Mouse (Mus musculus) neural tube, embryonic 14.5 days (tissue): ENCODE results near the gene Cd276. TPM values are rescaled to one million over a fixed set of nuclear protein-coding genes. Genes with fewer than 3 reads are reported as not detected.

ENCODE experiments used
- ATAC-seq: fragments of 200-750 bp; cut with Nextera tagmentation; 2 replicates; pipeline ENCODE4 v1.8.0; 2017; ENCODE audit warnings: low read depth, mild to moderate bottlenecking, moderate TSS enrichment, moderate library complexity
- H3K27ac ChIP-seq: fragments of 300-500 bp; sonication (generic); 2 replicates; pipeline ENCODE4 v1.5.1; 2014; ENCODE audit warnings: low read depth, mild to moderate bottlenecking, control low read depth, low read length, moderate library complexity, mixed read lengths
- H3K27me3 ChIP-seq: fragments of 300-500 bp; sonication (generic); 2 replicates; pipeline ENCODE4 v1.6.1; 2014; ENCODE audit warnings: low read length; ENCODE audit not compliant: control insufficient read depth, insufficient read depth
- H3K36me3 ChIP-seq: fragments of 300-500 bp; sonication (generic); 2 replicates; pipeline ENCODE4 v1.6.1; 2014; ENCODE audit warnings: low read length, mixed read lengths; ENCODE audit not compliant: control insufficient read depth, insufficient read depth
- H3K4me1 ChIP-seq: fragments of 300-500 bp; sonication (generic); 2 replicates; pipeline ENCODE4 v1.6.1; 2014; ENCODE audit warnings: low read length; ENCODE audit not compliant: control insufficient read depth, insufficient read depth
- H3K4me2 ChIP-seq: fragments of 300-500 bp; sonication (generic); 2 replicates; pipeline ENCODE4 v1.6.1; 2014; ENCODE audit warnings: mild to moderate bottlenecking, low read depth, low read length, control low read depth
- H3K4me3 ChIP-seq: fragments of 300-500 bp; sonication (generic); 2 replicates; pipeline ENCODE4 v1.5.1; 2014; ENCODE audit warnings: low read depth, low read length, control low read depth, mixed read lengths
- H3K9ac ChIP-seq: fragments of 300-500 bp; sonication (generic); replicated peaks from 2 replicates; pipeline ENCODE4 v1.6.1; 2014; ENCODE audit warnings: low read depth, mild to moderate bottlenecking, control low read depth, low read length, mixed read lengths
- H3K9me3 ChIP-seq: fragments of 300-500 bp; sonication (generic); 2 replicates; pipeline ENCODE4 v1.6.1; 2016; ENCODE audit warnings: low read length; ENCODE audit not compliant: control insufficient read depth
- WGBS: fragments of 180-500 bp; shearing (Covaris S2); extraction: QIAGEN DNeasy Blood & Tissue Kit; methylation state at CpG from one replicate; pipeline ENCODE4 v1.1.7; 2014; 5-methylcytosine and 5-hydroxymethylcytosine counted together
- polyA plus RNA-seq: library from polyadenylated mRNA; unstranded; fragments of >200 nt; fragmentation: Nextera tagmentation; extraction: Ambion mirVana; gene quantifications from 2 replicates; pipeline ENCODE4 v1.2.1, GENCODE M21; 2014

Gene Cd276
- polyA plus RNA-seq, 1 experiment from 2014 or later: 36.0 TPM

GRCm38 (mm10) chr9:58527841-58528240 is 27.4 kb downstream of the Cd276 start:
- Histone ChIP-seq H3K9me3 (no peaks in the 10 kb centered on the region), H3K27me3 (no peaks in the 10 kb centered on the region), H3K4me3 (no peak overlapping the region), H3K4me1 (no peaks in the 10 kb centered on the region), H3K4me2 (no peak overlapping the region), H3K27ac (no peak overlapping the region), H3K36me3 (peaks cover 34% of the 10 kb centered on the region), H3K9ac (no peak overlapping the region)
- ATAC-seq: no peak
- 42% methylated on average over 4 of the region's 4 CpGs for WGBS

GRCm38 (mm10) chr9:58525108-58525507 is 30.1 kb downstream of the Cd276 start:
- H3K4me3 ChIP-seq: no peak overlapping the region
- H3K27ac ChIP-seq: no peak overlapping the region
- WGBS: 92% methylated on average over 4 of the region's 4 CpGs
- H3K9ac ChIP-seq: no peak overlapping the region
- ATAC-seq: no peak
- peaks cover 29% of the 10 kb centered on the region for H3K36me3 ChIP-seq
- no peaks in the 10 kb centered on the region for H3K4me1 ChIP-seq
- H3K9me3 ChIP-seq: no peaks in the 10 kb centered on the region
- H3K27me3 ChIP-seq: no peaks in the 10 kb centered on the region
- no peak overlapping the region for H3K4me2 ChIP-seq

- H3K9me3 ChIP-seq: no peaks in the 10 kb centered on the region
- no peak overlapping the region for H3K4me2 ChIP-seq
- 62% methylated on average over 4 of the region's 4 CpGs for WGBS
- no peak for ATAC-seq
- H3K4me3 ChIP-seq: no peak overlapping the region
- H3K4me1 ChIP-seq: no peaks in the 10 kb centered on the region
- peaks cover 12% of the 10 kb centered on the region; the same call in 1 of the 2 replicates for H3K36me3 ChIP-seq
- no peaks in the 10 kb centered on the region for H3K27me3 ChIP-seq
- H3K9ac ChIP-seq: no peak overlapping the region
- no peak overlapping the region for H3K27ac ChIP-seq
Observed at GRCm38 (mm10) chr9:58521883-58522423, 33.3 kb downstream of the Cd276 start.

- H3K27me3 ChIP-seq: no peaks in the 10 kb centered on the region
- H3K4me3 ChIP-seq: no peak overlapping the region
- no peak overlapping the region for H3K9ac ChIP-seq
- H3K9me3 ChIP-seq: no peaks in the 10 kb centered on the region
- no peak overlapping the region for H3K27ac ChIP-seq
- H3K36me3 ChIP-seq: peaks cover 12% of the 10 kb centered on the region; the same call in 1 of the 2 replicates
- no peak overlapping the region for H3K4me2 ChIP-seq
- H3K4me1 ChIP-seq: no peaks in the 10 kb centered on the region
- WGBS: 72% methylated on average over 5 of the region's 5 CpGs
- no peak for ATAC-seq
Observed at GRCm38 (mm10) chr9:58520816-58521581, 34.2 kb downstream of the Cd276 start.

GRCm38 (mm10) chr9:58519953-58520352 is 35.3 kb downstream of the Cd276 start:
- Histone ChIP-seq H3K4me2 (no peak overlapping the region), H3K4me3 (no peak overlapping the region), H3K27me3 (no peaks in the 10 kb centered on the region), H3K9ac (no peak overlapping the region), H3K27ac (no peak overlapping the region), H3K36me3 (peaks cover 5% of the 10 kb centered on the region; the same call in 1 of the 2 replicates), H3K4me1 (no peaks in the 10 kb centered on the region), H3K9me3 (no peaks in the 10 kb centered on the region)
- no peak for ATAC-seq
- WGBS: 85% methylated on average over 3 of the region's 3 CpGs

GRCm38 (mm10) chr9:58517866-58518750 is 37.1 kb downstream of the Cd276 start:
- H3K36me3 ChIP-seq: no peaks in the 10 kb centered on the region
- no peak for ATAC-seq
- H3K27me3 ChIP-seq: no peaks in the 10 kb centered on the region
- no peak overlapping the region for H3K9ac ChIP-seq
- H3K9me3 ChIP-seq: no peaks in the 10 kb centered on the region
- H3K27ac ChIP-seq: no peak overlapping the region
- 60% methylated on average over 9 of the region's 9 CpGs for WGBS
- H3K4me1 ChIP-seq: no peaks in the 10 kb centered on the region
- H3K4me3 ChIP-seq: no peak overlapping the region
- no peak overlapping the region for H3K4me2 ChIP-seq

- no peaks in the 10 kb centered on the region for H3K4me1 ChIP-seq
- ATAC-seq: no peak
- no peaks in the 10 kb centered on the region for H3K36me3 ChIP-seq
- no peak overlapping the region for H3K4me3 ChIP-seq
- H3K4me2 ChIP-seq: no peak overlapping the region
- no peaks in the 10 kb centered on the region for H3K27me3 ChIP-seq
- H3K27ac ChIP-seq: no peak overlapping the region
- no peak overlapping the region for H3K9ac ChIP-seq
- H3K9me3 ChIP-seq: no peaks in the 10 kb centered on the region
- 81% methylated on average over 3 of the region's 3 CpGs for WGBS
Observed at GRCm38 (mm10) chr9:58516480-58516879, 38.8 kb downstream of the Cd276 start.

GRCm38 (mm10) chr9:58513749-58514148 is 41.5 kb downstream of the Cd276 start:
- 55% methylated on average over 5 of the region's 5 CpGs for WGBS
- no peaks in the 10 kb centered on the region for H3K4me1 ChIP-seq
- no peaks in the 10 kb centered on the region for H3K27me3 ChIP-seq
- H3K27ac ChIP-seq: no peak overlapping the region
- no peaks in the 10 kb centered on the region for H3K9me3 ChIP-seq
- ATAC-seq: no peak
- no peak overlapping the region for H3K9ac ChIP-seq
- no peak overlapping the region for H3K4me3 ChIP-seq
- H3K4me2 ChIP-seq: no peak overlapping the region
- no peaks in the 10 kb centered on the region for H3K36me3 ChIP-seq

- H3K36me3 ChIP-seq: no peaks in the 10 kb centered on the region
- no peak overlapping the region for H3K27ac ChIP-seq
- no peak for ATAC-seq
- H3K9ac ChIP-seq: no peak overlapping the region
- no peaks in the 10 kb centered on the region for H3K4me1 ChIP-seq
- no peaks in the 10 kb centered on the region for H3K27me3 ChIP-seq
- no peak overlapping the region for H3K4me2 ChIP-seq
- no peak overlapping the region for H3K4me3 ChIP-seq
- H3K9me3 ChIP-seq: no peaks in the 10 kb centered on the region
- 93% methylated on average over 5 of the region's 5 CpGs for WGBS
Observed at GRCm38 (mm10) chr9:58510452-58510851, 44.8 kb downstream of the Cd276 start.
